Mouse (Mus musculus) retina, postnatal 1 day (tissue): ENCODE results near the gene Hoxd12.

Experiments used
- DNase-seq: peaks from one replicate; pipeline ENCODE4 v3.0.0-alpha.2; 2012

Hoxd12 gene

DNA sequence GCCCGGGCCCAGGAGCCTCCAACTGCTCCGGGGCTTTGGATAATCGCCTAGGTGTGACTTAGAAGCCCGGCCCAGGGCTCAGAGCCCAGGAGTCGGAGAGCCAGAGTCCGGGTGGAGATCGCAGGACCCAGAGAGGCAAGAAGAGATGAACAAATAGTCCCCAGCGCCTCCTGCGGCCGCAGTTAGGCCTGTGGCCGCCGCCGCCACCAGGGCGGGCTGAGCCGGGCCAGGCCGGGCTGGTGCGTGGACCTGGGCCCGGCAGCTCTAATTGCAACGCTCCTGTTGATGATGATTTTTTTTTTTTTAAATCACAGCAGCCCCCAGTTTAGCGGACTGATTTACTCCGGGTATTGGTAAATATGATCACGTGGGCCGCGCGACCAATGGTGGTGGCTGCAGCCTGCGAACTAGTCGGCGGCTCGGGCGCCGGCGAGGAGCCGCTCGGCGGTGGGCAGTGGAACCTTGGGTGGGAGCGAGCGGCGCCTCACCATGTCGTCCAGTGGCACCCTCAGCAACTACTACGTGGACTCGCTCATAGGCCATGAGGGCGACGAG lies 22.8 kb downstream of the Hoxd12 start, which contains the start of gene Hoxd9:
Gene Hoxd9 (plus strand): TSS at position 161 of the 555 bp plus-strand sequence.
- peak; percentile 68 for DNase-seq

DNA sequence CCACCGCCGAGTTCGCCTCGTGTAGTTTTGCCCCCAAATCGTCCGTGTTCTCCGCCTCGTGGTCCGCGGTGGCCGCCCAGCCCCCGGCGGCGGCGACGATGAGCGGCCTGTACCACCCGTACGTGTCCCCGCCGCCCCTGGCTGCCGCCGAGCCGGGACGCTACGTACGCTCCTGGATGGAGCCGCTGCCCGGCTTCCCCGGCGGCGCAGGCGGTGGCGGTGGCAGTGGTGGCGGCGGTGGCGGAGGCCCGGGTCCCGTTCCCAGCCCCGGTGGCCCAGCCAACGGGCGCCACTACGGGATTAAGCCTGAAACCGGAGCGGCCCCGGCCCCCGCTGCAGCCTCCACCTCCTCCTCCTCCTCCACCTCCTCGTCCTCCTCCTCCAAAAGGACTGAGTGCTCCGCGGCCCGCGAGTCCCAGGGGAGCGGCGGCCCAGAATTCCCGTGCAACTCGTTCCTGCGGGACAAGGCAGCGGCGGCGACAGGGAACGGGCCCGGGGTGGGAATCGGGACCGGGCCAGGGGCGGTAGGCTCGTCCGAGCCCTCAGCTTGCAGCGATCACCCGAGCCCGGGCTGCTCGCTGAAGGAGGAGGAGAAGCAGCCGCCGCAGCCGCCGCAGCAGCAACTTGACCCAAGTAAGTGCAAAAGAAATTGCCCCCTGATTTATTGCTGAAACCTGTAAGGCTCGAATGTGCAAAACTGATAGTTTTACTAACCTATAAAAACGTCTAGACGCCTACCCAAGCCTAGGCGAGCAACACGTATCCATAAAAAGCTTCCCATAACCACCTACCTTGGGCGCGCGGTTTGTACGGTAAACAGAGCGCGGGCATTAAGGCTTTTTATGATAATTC lies 23.6 kb downstream of the Hoxd12 start:
- DNase-seq = no peak

GRCm38 (mm10) chr2:74699053-74699430 lies 24.2 kb downstream of the Hoxd12 start:
- no peak for DNase-seq

- DNase-seq = no peak
Measured at GRCm38 (mm10) chr2:74699664-74700545, 25.1 kb downstream of the Hoxd12 start.

GRCm38 (mm10) chr2:74700546-74701112 lies 25.8 kb downstream of the Hoxd12 start:
- no peak for DNase-seq

DNA sequence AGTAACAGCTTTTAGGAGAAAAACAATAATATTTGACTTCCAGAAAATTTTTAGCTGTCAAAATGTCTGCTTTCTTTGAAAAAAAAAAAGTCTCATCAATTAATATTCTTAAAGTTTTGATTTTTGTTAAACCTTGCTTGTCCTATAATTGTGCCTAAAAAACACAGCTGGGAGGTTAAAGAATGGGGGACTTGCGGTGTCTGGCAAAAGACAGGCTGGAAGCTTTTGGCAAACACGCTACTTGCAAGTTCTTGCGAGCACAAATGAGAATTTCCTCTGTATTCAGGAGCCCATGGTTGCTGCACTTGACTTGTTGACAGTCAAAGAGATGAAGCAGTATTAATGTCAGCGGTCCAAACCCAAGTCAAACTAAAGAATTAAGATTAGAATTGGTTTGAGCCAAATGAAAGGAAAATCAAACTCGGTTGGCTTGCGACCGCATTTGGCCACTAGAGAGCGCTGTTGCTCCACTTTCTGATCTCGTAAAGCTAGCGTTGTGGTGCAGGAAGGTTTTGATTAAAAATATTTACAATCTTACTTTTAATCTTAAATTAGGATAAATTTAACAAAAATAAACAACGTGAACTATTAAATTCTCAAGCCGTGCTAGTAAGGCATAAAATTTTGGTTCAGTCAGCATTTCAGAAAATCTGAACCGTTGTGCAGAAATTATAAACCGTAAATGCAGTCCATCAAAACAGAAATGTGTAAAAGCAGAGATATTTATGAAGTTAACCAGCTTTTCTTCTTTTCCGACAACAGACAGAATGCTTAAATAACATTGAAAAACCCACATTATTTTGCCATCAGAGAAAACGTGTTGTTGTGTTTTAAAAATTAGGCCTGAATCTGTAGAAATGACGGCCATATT lies 27.4 kb downstream of the Hoxd12 start:
- DNase-seq = peak; percentile 82

DNA sequence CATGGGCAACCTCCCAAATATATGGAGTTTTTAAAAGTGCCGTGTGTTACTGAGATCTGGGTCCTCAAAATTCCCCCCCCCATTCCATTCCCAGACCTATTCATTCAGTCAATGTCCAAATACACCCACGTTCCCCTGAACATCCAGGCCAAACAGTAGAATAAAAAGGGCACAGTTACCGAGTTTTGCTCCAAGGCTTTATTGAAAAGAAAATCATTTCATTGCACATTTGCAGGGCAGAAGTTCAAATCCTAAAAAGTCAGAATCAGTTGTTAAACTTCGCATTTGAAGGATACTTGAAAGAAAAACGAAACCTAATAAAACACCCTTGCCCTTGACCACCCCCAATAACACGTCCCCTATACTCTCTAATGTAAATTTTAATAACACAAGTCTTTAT lies 28.0 kb downstream of the Hoxd12 start:
- DNase-seq = no peak

GRCm38 (mm10) chr2:74703317-74703716 lies 28.5 kb downstream of the Hoxd12 start:
- no peak for DNase-seq

DNA sequence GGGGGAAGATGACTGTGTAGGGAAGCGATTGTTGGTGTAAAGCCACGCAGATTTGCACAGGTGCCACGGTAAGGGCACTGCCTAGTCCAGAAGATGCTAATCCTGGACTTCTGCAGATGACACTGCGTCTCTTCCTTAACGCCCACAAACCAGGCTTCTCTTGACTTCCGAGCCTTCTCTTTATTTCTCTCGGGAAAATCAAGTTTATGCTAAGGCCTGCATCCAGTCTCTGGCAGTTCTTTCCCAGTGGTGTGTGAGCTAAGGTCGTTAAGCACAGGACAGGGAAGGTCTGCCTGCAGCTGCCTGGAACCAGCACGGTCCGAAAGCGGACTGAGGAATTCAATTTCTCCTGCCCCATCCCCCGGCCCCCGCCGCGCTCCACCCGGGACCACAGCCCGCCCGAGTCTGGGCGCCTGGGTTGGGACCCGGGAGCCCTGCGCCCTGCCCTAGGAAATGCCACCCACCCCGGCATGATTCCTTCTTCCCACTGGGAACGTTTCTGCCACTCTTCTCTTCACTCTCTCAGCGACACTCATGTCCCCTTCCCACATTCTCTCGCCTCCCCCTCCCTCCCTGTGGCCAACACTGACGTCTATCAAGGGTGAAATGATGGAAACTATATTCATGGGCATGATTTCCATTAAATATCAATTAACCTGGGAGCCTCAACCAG lies 29.0 kb downstream of the Hoxd12 start:
- no peak for DNase-seq

GRCm38 (mm10) chr2:74704393-74704998 lies 29.7 kb downstream of the Hoxd12 start, which contains the start of gene Hoxd8:
Gene Hoxd8, plus strand, starts transcription at chr2:74704615.
- peak; percentile 69 for DNase-seq

- DNase-seq = no peak
Measured at GRCm38 (mm10) chr2:74704999-74705466, 30.2 kb downstream of the Hoxd12 start.

GRCm38 (mm10) chr2:74705467-74706089 lies 30.8 kb downstream of the Hoxd12 start:
- no peak for DNase-seq

- DNase-seq = no peak
Measured at GRCm38 (mm10) chr2:74706393-74706960, 31.7 kb downstream of the Hoxd12 start.

DNA sequence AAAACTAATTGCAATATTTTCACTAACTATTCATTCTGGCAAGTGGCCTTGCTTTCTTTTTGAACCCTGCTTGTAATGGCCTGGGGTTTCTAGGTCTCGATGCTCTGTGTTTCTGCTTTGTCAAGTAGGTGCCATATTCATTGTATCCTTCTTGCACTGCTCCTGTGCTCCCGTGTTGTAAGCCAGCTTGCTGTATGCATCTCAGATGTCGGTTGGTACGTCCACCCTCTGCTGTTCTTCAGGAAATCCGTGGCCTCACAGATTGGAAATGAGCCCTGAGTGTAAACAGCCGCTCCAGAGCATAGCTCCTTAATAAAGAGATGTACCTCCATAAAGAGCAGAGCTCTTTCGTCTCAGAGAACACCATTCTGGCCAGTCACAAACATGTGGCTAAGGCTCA lies 32.8 kb downstream of the Hoxd12 start:
- DNase-seq = no peak

DNA sequence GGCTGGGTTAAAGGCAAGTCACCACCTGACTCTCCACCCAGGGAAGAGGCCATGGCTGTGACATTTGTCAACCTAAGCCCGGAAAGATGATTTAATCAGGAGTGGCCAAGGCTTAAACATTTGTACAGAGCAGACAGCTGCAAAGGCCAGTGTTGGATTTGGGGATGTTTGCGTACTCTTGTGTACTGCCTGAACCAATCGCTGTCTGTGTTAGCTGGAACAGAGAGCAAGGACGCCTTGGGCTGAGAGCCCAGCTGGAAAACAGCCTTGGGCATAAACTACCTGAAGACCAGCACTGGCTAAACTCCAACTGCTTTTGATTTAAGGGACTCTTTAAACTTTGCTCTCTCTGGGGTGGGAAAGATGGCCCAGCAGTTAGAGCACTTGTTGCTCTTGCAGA lies 33.9 kb downstream of the Hoxd12 start:
- DNase-seq = no peak

- DNase-seq = no peak
Measured at GRCm38 (mm10) chr2:74709465-74710419, 34.9 kb downstream of the Hoxd12 start.

GRCm38 (mm10) chr2:74710929-74711543 lies 36.2 kb downstream of the Hoxd12 start:
- no peak for DNase-seq
